Mouse (Mus musculus) right cerebral cortex, postnatal 25 days (tissue): Measurements from ENCODE around the gene Ptpn13.
A peak's percentile ranks its signal among the peaks of the same experiment; 100 is the strongest.

Source experiments
- DNase-seq: peaks from one replicate; pipeline ENCODE4 v3.0.0; 2022

Ptpn13 gene

DNA sequence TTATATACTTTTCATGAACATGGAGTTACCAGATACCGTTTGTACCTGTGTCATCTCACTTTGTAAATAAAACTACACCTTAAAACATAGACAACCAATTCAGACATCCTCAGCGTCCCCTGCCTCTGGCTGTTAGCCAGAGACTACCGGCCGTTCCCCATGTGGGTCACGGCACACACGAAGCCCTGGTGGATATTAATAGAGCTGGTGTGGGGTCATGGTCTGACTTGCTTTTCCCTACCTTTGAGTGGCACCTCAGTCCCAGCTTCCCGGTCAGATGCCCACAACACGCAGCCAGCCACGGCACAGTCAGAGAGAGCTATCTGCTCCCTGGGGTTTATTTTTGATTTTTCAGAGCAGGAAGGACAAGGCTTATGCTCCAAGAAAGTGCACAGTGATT, 173.3 kb downstream of the Ptpn13 start:
- DNase-seq: no peak

DNA sequence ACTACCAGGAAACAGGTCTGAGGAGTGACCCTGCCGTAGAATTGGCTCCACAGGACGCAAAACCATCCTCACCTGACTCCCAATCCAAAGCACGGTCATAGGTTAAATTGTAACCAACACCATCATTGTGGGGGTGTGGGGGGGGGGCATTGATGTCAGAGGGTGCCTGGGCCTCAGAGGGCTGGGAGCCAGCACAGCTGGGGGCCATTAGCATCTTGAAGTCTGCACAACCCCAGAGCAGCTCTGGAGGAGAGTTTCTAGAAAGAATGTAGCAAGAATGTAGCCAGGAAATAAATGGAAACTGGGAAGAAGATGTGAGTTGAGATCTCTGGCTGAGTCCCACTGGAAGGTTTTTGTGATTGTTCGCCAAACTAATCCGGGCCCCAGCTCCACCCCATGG, 173.9 kb downstream of the Ptpn13 start:
- no peak for DNase-seq

DNA sequence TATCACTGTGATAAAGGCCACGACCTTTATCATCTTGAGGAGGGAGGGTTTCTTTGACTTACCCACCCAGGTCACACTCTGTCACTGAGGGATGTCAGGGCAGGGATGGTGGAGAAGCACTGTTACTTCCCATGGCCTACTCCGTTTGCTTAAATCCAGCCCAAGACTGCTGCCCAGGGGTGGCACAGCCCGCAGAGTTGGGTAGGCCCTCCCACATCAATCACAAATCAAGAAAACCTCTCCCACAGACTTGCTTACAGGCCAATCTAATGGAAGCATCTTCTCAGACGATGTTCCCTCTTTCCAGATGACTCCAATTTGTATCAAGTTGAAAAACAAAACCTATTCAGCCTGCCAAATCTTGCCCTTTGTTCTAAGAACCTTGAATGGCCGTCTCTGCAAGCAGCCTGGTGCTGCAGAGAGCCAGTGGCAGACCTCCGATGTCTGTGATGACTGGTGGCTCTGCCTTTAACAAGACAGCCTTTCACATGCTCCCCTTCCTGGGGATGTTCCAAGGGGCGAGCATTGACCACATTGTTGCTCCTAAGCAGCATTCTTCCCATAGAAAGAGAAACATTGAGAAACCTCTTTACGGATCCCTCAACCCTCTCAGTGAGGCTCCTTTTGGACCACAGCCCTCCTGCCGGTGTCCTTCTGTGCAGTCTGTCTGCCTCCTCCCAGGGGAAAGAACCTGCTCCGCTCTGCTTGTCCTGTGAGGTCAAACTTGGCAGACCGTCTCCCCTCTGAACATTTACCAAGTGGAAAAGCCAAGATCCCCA, 178.3 kb downstream of the Ptpn13 start:
- DNase-seq: no peak

DNA sequence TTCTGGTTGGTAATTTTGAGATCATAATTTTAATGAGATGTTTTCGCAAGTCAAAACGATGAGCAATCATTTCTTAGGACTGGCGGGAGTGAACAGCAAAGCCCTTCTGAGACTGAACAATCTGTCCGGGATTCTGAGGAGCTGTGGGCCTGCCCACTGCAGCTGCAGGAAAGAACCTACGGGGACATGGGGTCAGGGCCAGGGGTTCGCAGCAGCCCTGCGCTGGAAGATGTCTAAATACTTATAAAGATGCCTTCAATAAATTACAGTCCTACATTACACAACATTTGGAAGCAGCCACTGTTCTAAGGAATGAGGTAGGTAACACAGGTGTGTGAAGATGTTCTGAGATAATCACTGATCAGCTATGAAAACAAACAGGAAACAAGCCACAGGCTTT, 180.7 kb downstream of the Ptpn13 start:
- DNase-seq: no peak

DNA sequence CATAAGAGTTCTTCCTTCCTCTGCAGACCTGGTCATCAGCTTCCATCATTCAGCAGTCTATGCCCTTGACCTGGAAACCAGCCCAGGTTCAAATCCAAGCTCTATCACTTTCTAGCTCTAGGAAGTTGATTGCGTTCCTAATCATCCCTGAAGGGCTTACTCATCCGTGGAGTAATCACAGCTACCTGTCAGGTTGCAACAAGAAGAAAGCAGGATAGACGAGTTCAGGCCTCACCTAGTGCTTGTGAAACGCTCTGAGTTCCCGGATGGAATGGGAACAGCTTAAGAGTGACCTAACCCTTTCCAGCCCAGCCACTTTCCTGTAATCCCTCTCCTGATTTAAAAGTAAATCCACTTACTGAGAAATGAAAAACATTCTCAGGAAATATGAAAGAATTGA, 185.2 kb downstream of the Ptpn13 start:
- no peak for DNase-seq

DNA sequence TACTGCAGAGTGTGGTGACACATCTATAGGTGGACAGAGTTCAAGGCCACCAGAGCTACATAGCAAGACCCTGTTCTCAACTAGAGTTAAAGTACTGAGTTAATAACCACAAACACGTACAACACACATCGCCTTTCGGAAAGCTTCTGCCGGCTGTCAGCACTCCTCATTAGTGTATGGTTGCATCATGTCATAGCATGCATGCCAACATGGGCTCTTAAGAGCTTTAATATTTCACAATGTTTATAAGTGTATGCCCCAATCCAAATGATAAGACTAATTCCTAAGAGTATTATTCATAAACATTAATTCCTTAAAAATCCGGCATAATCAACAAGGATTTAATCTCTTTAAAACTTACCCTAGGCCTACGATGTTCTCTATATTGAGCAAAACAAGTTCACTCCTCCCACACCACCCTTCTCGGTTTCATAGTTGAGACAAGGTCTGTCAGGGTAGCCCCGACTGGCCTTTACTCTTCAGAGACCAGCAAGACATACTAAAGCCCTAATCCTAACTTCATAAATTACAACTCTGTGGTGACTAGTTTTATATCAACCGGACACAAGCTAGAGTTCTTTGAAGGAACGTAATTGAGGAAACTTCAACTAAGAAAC, 186.0 kb downstream of the Ptpn13 start:
- no peak for DNase-seq

DNA sequence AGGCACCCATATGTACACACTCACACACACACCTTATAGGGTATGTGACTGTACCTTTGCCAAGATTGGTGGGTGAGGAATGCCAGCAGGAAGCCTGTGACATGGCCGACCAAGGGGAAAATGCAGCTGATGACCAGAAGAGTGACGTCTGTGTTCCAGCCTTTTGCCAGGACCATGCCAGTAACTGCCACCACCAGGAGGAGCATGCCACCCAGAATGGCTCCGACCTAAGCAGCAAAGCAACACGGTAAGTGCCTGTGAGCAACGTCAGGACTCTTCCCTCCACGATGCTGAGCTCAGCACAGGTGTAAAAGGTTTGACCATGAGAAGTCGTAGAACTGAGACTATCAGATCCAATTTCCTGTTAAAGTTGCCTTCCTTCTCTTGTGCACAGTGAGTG, 187.3 kb downstream of the Ptpn13 start:
- no peak for DNase-seq

DNA sequence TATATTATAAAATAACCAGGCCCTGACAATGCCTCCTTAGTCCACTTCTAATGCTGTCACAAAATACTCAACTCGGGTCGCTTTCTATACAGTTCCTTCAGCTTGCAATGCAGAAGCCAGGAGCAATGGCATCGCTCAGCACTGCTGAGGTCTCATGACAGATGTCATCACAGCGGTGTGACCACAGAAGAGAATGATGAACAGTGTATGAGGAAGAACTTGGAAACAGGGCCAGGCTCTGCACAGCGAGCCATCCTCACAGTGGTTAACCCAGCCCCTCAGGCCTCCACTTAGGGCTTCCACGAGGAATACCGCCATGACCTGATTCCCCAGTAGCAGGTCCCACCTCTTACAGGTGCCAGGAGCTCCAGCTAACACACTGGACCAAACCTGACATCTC, 189.4 kb downstream of the Ptpn13 start:
- no peak for DNase-seq

DNA sequence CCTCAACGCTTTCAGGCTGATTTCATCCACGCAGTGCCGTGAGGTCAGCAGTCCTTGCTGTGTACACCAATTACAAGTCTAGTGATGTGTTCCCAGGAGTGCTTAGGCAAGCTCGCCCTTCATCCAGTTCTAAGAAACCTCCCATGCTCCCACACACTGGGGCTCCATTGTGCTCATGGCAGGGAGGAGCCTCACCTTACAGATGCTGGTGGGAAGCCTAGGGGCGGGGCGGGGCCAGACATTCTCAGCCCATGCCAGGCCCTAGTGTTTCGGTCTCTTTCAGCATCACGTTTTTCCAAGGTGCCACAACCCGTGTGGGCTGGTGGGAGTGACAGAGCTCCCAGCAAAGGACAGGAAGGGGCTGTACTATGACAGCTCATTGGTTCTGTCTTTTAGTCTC, 192.2 kb downstream of the Ptpn13 start:
- DNase-seq: no peak

DNA sequence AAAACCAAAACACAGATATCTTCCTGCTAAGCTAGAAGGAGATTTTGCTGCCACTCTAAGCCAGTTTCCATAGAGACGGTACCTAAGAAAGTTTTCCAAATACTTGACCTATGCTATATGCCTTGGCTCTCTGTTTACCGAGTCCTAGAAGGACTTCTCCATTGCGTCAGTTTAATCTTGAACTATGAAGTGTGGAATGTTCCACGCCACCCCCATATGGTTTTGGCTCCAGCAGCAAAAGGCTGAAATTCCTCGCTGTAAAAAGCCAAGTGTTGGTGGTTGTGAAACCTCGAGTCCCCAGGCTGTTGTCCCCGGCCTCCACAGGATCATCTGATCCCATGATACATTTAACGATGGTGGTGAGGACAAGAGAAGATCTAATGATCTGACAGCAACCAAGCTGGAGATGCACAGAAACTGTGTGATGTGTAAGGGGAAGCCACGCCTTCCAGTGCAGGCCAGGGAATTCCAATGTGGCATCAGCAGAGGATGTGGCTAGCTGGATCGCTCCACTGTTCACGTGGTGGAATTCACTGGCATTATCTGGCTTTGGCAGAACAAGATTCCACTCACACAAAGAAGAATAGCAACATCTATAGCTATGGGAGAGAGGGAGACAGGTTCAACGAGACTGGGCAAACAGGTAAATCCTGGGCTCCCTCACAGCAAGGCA, 195.4 kb downstream of the Ptpn13 start:
- no peak for DNase-seq

DNA sequence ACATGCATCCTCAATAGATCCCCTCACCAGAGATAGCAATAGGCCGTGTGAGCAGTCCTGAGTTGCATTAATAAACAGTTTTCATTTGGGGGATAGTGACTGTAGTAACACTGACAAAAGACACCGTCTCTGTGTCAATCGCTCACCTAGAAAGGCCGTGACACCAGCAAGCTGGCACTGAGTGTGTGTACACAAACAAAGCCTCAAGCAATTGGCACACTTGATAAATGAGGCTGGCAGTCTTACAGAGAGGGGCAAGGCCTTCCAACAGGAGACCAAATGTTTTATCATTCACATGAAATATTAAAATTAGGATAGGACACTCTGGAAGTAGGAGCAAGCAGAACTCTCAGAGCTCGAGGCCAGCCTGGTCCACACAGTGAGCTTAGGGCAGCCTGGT, 197.3 kb downstream of the Ptpn13 start:
- DNase-seq: no peak

DNA sequence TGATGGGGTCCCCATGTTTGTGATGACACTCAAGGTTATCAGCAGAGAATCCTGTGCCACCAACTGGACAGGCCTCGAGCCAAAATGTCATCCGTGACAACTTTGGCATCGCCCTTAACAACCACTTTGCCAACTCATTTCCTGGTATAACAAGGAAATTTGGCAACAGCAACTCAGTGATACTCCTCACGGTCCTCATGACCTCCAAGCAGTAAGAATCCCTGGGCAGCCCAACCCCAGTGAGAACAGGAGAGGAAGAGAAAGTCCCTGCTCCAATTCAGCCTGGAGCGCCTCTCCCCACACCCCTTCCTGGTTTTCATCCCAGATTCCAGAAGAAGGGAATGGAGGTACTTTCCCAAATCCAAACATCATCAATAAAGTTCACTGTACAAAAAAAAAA, 199.8 kb downstream of the Ptpn13 start:
- no peak for DNase-seq

DNA sequence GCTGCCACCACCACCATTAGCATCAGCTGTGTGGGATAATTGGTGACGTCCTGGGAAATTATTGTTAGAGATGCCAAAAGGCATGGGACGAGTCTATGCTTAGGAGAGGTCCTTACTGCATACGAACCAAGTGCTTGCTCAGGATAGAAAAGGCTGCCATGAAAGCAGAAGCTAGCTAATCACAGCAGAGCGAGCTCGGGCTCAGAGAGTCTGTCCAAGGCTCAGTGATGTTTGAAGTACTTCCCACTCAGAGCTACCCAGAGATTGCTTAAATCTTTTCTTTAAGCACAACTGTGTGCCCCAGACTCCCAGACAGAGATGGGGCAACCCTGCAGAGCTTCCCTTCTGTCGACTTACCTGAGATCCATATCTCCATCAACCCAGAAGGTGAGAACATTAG, 203.5 kb downstream of the Ptpn13 start:
- no peak for DNase-seq

DNA sequence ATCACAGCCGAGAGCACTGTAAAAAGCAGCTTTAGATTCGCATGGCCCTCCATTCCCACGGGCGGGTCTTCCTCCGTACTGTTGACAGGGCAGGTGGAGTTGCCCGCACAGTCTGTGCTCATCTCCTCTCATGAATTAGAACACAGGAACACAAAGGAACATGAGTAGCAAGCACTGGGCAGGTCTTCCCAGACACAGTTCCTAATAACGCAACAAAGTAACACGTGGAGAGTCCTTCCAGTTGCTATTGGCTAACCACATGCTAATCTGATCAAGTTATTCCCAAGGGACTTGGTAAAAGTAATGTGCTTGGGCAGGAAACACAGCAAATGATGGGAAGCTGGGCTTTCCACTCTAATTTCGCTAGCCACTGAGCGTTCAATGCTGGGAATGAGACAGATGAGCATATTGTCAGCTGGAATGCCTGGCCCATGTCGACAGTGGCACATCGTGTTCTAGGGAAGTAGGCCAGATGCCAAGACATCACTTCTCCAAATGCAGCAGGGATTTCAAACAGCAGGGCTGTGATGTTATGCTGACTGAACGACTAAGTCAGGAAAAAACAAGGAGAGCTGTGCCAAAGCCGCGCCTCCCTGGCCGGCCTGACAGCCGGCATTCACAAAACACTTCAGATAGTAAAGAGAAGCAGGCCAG, 204.2 kb downstream of the Ptpn13 start, which contains the start of gene Slc10a6:
Gene Slc10a6 (minus strand): TSS at position 293 of the 654 bp plus-strand sequence.
- peak; percentile 48 for DNase-seq

DNA sequence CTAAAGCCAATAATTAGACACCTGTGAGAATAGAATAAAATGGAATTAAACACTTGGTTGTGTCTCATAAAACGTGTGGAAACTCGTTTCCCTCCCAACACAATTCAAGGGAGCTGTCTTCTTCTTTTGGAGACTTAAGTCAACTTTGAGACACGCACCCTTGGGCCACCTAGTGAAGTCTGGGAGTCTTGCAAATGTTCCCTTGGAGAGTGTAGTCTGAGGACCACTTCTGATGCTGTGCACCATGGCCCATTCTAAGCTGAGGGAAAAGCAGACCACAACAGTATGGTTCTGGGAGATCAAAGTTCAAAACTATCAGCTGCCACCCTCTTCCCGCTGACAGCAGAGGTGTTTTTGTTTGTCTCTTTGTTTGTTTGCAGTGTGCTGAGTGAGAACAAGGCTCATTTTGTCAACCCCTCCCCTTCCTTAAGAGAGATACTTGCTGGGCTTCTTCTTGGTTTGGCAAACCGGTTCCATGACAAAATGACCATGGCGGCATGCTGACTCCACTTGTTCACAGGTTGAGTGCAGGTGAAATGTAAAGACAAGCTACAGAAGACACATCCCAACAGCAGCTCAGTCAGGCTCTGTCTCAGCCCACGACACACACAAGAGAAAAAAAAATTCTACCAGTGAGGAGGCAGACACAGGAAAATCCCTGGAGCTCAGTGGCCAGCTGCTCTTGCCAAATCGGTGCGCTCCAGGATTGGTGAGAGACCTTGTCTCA, 205.0 kb downstream of the Ptpn13 start:
- no peak for DNase-seq

DNA sequence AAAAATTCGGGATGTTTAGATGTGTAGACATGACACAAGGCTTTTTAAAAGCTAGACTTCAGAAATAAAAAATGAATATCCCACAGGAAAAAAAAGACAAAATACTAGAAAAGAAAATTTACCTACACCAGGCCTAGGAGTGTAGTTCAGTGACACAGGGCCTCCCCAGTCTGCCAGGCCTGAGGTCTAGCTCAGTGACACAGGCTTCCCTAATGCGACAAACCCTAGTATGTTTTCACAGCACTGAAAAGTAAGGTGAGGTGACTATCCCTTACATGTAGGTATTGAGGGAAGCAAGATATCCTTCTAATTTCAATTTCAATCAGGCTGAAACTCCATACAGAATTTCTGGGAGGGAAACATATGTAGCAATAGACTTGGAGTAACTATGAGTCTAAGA, 212.2 kb downstream of the Ptpn13 start:
- no peak for DNase-seq

DNA sequence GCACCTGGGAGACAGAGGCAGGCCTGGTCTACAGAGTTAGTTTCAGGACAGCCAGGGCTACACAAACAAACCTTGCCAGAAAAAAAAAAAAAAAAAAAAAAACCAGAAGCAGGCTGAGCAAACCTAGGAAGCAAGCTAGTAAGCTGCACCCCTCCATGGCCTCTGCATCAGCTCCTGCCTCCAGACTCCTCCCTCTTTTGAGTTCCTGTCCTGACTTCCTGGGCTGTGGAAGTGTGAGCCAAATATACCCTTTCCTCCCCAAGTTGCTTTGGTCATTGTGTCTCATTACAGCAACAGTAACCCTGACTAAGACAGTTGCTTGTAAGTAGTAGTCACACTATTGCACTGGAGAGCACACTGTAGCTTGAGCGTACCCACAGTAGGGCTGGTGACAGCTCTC, 219.2 kb downstream of the Ptpn13 start:
- no peak for DNase-seq

DNA sequence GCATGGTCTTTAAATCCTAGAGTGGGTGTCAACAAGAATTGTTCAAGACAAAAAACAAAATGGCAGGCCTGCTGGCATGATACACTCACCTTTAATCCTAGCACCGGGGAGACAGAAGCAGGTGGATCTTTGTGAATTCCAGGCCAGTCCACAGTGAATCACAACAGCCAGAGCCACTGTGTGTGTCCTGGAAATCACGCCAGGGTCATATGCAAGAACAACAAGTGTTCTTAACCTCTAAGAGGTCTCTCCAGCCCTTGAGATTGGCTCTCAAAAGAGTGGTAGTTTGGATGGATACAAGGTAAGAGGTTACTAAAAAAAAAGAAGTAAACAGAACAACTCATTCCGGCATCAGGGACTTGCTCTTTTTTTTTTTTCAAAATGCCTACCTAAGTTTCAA, 222.3 kb downstream of the Ptpn13 start:
- no peak for DNase-seq
